8 mouse cellular contexts compared by ENCODE assay signal in the genomic region with DNA sequence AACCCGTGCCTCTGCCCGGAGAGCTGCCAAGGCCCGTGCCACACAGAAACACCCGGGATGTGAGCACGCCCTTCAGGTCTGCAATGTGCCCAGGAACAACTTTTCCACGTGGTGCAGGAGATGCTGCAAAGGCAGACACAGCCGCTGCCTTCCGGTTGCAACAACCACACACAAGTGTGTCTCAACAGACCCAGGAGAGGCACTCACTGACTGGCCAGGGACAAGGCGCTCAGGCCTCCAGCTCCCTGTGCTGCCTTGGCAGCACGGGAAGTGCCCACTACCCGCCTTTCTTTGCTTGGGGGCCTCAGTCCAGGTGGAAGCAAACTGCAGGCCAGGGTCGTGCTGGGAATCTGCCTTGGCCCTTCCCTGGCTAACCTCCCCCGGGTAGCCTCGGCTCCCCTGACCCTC. TPM values are rescaled to one million over a fixed set of nuclear protein-coding genes. Genes with fewer than 3 reads are reported as not detected.
DNase-seq lines count a peak whose midpoint lies in the region; ATAC-seq and TF ChIP-seq lines count a peak whose summit lies in the region.

No protein-coding gene starts in this region.

- peaks cover 25% of the 10 kb centered on the region for H3K4me1 ChIP-seq in heart, postnatal 0 days (ENCODE audit: control insufficient read depth, insufficient read depth)
- H3K4me1 ChIP-seq in lung, embryonic 16.5 days (replicated peaks; ENCODE audit: control insufficient read depth, insufficient read depth, low read length) = peaks cover 23% of the 10 kb centered on the region
- peaks cover 44% of the 10 kb centered on the region for H3K4me1 ChIP-seq in neural tube, embryonic 15.5 days

- peak overlapping the region; percentile 100 for H3K4me2 ChIP-seq in heart, postnatal 0 days (ENCODE audit: low read depth, low read length)
- peak overlapping the region; percentile 85 for H3K4me2 ChIP-seq in lung, embryonic 16.5 days (ENCODE audit: low read depth, low read length)
- H3K4me2 ChIP-seq in neural tube, embryonic 15.5 days = peak overlapping the region; percentile 99

- H3K36me3 ChIP-seq in heart, postnatal 0 days (replicated peaks; ENCODE audit: control insufficient read depth, insufficient read depth, low read length) = no peaks in the 10 kb centered on the region
- H3K36me3 ChIP-seq in lung, embryonic 16.5 days (ENCODE audit: control insufficient read depth, insufficient read depth, low read length) = no peaks in the 10 kb centered on the region
- H3K36me3 ChIP-seq in neural tube, embryonic 15.5 days = no peaks in the 10 kb centered on the region

- whole genome bisulfite sequencing in heart, postnatal 0 days = under 1% methylated on average over 14 of the region's 14 CpGs
- 0% methylated on average over 14 of the region's 14 CpGs for WGBS in lung, embryonic 16.5 days
- 0% methylated on average over 14 of the region's 14 CpGs for WGBS in neural tube, embryonic 15.5 days

- DNase-seq in 3T3-L1 (ENCODE audit: low read depth, low spot score) (peak; percentile 70), R1 (ENCODE audit: low read depth, low spot score) (peak; percentile 13)
- peak; percentile 47 for DNase-seq in embryo, embryonic 9.5 days (ENCODE audit: extremely low spot score)
- DNase-seq in heart, postnatal 0 days (ENCODE audit: low spot score) = peak; percentile 22
- peak; percentile 36 to 50 for DNase-seq in kidney, postnatal 36 days
- DNase-seq in thymus, postnatal 0 days (ENCODE audit: low spot score) = peak; percentile 46

- TF ChIP-seq CTCF in heart, postnatal 0 days (IDR thresholded peaks at IDR 0.05; ENCODE audit: low read depth) = no peak

- no peaks in the 10 kb centered on the region for H3K27me3 ChIP-seq in heart, postnatal 0 days (ENCODE audit: control insufficient read depth, insufficient read depth, low read length)
- no peaks in the 10 kb centered on the region for H3K27me3 ChIP-seq in lung, embryonic 16.5 days (ENCODE audit: control insufficient read depth, insufficient read depth, low read depth, low read length)
- 0 out of 2 replicates have a peak, but pooled peaks cover 2% of the 10 kb centered on the region for H3K27me3 ChIP-seq in neural tube, embryonic 15.5 days (replicated peaks)

- TF ChIP-seq EP300 in heart, postnatal 0 days (IDR thresholded peaks at IDR 0.05; ENCODE audit: low read depth) = no peak

- peak overlapping the region; percentile 94 for H3K27ac ChIP-seq in heart, postnatal 0 days (ENCODE audit: low read depth)
- no peak overlapping the region for H3K27ac ChIP-seq in lung, embryonic 16.5 days (ENCODE audit: low read length)
- no peak overlapping the region for H3K27ac ChIP-seq in neural tube, embryonic 15.5 days (replicated peaks)

- H3K4me3 ChIP-seq in heart, postnatal 0 days (ENCODE audit: low read depth, low read length) = peak overlapping the region; percentile 76
- peak overlapping the region; percentile 88 for H3K4me3 ChIP-seq in lung, embryonic 16.5 days (ENCODE audit: low read length)
- H3K4me3 ChIP-seq in neural tube, embryonic 15.5 days (replicated peaks) = peak overlapping the region; percentile 91

- no peaks in the 10 kb centered on the region for H3K9me3 ChIP-seq in heart, postnatal 0 days (replicated peaks; ENCODE audit: control insufficient read depth, low read length)
- H3K9me3 ChIP-seq in lung, embryonic 16.5 days (ENCODE audit: control insufficient read depth, low read length) = no peaks in the 10 kb centered on the region
- H3K9me3 ChIP-seq in neural tube, embryonic 15.5 days (replicated peaks) = no peaks in the 10 kb centered on the region

- peak overlapping the region; percentile 86 for H3K9ac ChIP-seq in heart, postnatal 0 days (replicated peaks; ENCODE audit: low read depth, low read length)
- peak overlapping the region; percentile 90 for H3K9ac ChIP-seq in lung, embryonic 16.5 days (ENCODE audit: low read length)
- peak overlapping the region; percentile 93 for H3K9ac ChIP-seq in neural tube, embryonic 15.5 days (replicated peaks)

- ATAC-seq in heart, postnatal 0 days (ENCODE audit: insufficient read depth, low read depth) = no peak
- no peak for ATAC-seq in lung, embryonic 16.5 days (ENCODE audit: low read depth)
- ATAC-seq in neural tube, embryonic 15.5 days (ENCODE audit: low FRiP score) = no peak

RNA-seq across cellular contexts. Expression of a gene that starts 1.3 kb away (rescaled TPM):
- 29.5 and 31.4 TPM in 2 replicates for total RNA-seq in heart, postnatal 0 days (2014; rRNA removed; ENCODE audit: low replicate concordance)
- polyA plus RNA-seq in heart, postnatal 0 days (2015; fragmentation: Nextera tagmentation; extraction: Ambion mirVana) = 4.4 and 5.2 TPM in 2 replicates
- polyA plus RNA-seq in lung, embryonic 16.5 days (2015; fragmentation: Nextera tagmentation; extraction: Ambion mirVana) = 7.2 and 7.5 TPM in 2 replicates
- 10.0 and 10.4 TPM in 2 replicates for polyA plus RNA-seq in neural tube, embryonic 15.5 days (2015; fragmentation: Nextera tagmentation; extraction: Ambion mirVana)
- polyA plus RNA-seq in thymus, postnatal 0 days (2015; fragmentation: Nextera tagmentation; extraction: Ambion mirVana) = 8.9 and 9.3 TPM in 2 replicates

RNA-seq across cellular contexts. Expression of a gene that starts 22.2 kb away (rescaled TPM):
- total RNA-seq in heart, postnatal 0 days (2014; rRNA removed; ENCODE audit: low replicate concordance) = 112 and 123 TPM in 2 replicates
- 1.4 and 4.0 TPM in 2 replicates for polyA plus RNA-seq in heart, postnatal 0 days (2015; fragmentation: Nextera tagmentation; extraction: Ambion mirVana)
- 13.2 and 35.7 TPM in 2 replicates for polyA plus RNA-seq in lung, embryonic 16.5 days (2015; fragmentation: Nextera tagmentation; extraction: Ambion mirVana)
- polyA plus RNA-seq in neural tube, embryonic 15.5 days (2015; fragmentation: Nextera tagmentation; extraction: Ambion mirVana) = 4.0 and 5.5 TPM in 2 replicates
- polyA plus RNA-seq in thymus, postnatal 0 days (2015; fragmentation: Nextera tagmentation; extraction: Ambion mirVana) = 14.3 and 15.9 TPM in 2 replicates

Comparison
In these comparisons a context has a peak if more than half of its experiments do, and no peak if none do; other contexts are left out.
1. DNase-seq: peak in every context shown above with its lines; median percentile 70 in 3T3-L1; 47 in embryo, embryonic 9.5 days; 46 in thymus, postnatal 0 days; 43 in kidney, postnatal 36 days; 22 in heart, postnatal 0 days; 13 in R1.